Mouse (Mus musculus): ENCODE results near the gene Adam22.

The Adam22 gene

DNA sequence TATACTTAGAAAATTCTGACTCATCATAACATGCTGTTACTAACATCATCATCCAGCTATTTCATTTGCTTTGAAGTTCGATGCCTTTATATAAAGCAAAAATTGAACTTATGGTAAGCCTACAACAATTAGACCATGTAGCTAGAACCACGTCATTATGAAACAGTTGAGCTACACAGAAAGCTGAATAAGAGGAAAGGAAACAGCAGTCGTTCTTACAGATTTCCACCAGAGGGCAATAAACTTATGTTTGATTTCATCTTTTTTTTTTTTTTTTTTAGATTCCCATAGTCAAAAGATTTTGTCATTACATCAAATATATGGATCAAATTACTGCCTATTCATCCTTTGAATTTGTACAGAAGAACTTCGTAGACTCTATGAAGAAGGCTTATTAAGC, 203.2 kb downstream of the Adam22 start:
- ATAC-seq (ENCODE audit: low TSS enrichment) = peak; percentile 76

DNA sequence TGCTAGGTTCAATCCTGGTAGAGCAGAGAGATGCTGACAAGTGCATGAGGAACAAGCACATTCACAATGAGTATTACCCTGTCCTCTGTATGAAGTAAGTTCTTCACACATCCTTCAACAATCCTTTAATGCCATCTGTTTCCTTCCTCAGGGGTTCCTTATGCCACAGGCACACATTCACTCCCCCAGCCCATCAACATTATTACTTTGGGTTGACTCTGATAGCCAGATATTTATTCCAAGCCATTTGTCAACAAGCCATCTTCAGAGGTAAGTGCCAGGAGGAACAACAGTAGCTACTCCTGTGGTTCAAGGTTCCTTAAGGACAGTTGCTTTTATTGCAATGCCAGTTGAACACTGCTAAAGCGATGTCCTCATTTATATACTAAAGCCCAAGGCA, 216.3 kb downstream of the Adam22 start:
- peak; percentile 77 for ATAC-seq (ENCODE audit: low TSS enrichment)

DNA sequence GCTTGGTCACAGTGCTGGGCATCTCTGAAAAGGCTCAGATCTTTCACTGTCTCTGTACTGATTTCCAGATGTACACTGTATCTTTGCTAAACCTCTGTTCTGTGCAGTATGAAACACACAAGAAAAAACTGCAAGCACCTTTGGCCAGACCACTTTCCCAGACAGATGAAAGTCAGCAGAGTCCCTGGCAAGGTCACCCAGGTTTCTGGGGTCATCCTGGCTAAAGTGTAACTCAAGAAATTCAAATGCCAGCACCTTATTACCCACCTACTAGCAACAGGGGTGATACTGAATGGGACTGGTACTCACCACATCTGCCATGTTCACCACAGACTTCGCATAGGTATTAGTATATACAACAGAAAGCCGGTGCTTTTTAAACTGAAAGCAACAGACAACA, 221.8 kb downstream of the Adam22 start:
- no peak for ATAC-seq (ENCODE audit: low TSS enrichment)

DNA sequence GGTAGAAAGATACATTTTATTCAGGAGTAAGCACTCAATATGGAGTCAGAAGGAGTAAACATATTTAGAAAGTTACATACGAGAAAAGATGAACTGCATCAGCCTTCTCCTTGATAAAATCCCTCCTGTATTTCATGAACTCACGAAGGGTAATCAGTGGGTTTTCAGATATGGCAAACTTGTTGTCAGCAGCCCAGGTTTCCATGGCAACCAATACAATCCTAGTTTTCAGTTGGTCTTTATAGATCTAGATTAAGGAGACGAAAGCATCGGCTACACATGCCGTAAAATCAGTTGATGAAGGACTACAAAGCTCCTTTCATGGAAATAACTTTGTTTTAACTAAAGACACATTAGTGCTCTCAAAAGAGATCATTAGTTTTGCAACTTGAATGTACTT, 222.5 kb downstream of the Adam22 start:
- no peak for ATAC-seq (ENCODE audit: low TSS enrichment)

DNA sequence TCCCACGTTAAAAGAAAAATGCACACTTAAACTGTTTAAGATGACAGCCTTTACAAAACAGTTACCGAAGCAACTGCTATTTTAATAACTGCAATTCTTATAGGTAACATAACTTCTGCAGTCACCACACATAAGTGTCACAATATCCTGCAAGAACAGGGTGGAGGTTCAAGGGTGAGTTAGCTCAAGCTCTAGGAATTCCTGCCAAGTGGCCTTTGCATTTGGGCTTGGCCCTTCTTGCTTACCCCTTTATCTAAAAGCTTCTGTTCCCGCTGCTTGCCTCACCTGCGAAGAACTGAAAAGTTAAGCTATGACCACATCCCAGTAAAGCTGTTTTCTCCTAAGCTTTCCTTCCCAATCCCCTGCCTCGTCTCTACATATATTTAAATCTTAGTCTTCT, 235.4 kb downstream of the Adam22 start:
- no peak for ATAC-seq (ENCODE audit: low TSS enrichment)

DNA sequence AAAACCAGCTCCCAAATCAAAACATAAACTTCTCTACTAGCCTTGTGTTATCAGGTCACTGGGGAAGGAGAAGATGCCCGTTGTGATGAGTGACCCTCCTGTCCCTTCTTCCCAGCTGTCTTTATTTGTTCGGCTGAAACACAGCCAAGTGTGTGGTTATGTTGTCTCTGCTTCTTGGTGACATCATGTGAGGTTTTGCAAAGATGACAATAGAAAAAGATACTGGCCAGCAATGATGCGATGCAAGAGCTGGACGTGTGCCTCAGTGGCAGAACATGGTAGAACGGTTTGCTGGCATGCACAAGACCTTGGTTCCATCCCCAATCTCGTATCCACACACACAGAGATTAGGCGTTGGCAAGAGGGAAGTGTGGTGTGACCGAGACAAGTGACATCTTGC, 236.0 kb downstream of the Adam22 start:
- no peak for ATAC-seq (ENCODE audit: low TSS enrichment)

DNA sequence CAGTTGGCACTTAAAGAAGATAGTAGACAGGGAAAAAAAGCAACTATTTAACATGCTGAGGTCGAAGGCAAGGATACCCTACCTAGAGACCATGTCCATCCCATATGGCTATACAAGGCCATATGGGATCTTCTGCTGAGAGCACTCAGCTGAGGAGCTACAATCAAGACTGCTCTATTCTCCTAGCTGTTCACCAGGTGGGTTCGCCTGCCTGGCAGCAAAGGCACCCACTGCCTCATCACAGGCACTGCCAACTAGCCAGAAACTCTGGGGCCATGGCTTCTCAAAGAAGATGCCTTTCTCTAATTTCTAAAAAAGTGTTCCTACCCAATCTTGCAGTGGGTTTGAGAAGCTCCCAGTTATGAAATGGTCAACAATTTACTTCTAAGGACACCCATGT, 238.2 kb downstream of the Adam22 start:
- ATAC-seq (ENCODE audit: low TSS enrichment) = no peak

DNA sequence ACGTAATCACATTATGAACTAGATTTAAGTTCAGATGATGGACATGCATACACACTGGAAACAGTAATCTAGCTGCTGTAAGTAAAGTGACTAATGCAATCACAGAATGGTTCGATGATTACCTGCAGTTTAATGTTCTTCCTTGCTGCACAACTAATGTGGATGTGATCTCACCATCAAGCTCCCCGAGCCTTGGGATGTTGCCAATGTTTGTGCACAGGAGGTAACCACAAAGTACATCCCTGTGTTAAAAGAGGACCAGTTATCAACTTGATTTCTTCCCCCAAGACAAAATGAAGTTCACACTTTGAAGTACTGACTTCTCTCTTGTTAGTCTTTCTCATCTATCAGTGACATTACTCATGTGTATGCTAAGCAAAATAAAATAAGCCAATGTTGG, 247.0 kb downstream of the Adam22 start:
- no peak for ATAC-seq (ENCODE audit: low TSS enrichment)

DNA sequence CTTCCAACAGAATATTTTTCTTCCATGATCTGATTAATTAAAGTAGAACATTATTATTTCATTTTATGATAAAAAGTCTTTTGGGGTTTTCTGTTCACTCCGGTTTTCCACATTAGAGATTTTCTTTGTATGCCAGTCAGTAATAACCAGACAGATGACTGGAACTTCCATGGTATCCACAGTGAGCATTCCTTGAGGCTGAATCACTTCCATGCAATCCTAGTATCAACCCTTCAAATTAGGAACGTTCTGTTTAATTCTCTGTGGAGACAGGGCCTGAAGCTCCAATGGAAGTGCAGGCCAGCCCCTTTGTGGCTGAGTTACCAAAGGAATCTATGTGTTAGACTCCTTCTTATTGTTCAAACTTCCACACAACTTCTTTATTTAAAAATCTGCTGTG, 247.9 kb downstream of the Adam22 start:
- ATAC-seq (ENCODE audit: low TSS enrichment) = no peak

DNA sequence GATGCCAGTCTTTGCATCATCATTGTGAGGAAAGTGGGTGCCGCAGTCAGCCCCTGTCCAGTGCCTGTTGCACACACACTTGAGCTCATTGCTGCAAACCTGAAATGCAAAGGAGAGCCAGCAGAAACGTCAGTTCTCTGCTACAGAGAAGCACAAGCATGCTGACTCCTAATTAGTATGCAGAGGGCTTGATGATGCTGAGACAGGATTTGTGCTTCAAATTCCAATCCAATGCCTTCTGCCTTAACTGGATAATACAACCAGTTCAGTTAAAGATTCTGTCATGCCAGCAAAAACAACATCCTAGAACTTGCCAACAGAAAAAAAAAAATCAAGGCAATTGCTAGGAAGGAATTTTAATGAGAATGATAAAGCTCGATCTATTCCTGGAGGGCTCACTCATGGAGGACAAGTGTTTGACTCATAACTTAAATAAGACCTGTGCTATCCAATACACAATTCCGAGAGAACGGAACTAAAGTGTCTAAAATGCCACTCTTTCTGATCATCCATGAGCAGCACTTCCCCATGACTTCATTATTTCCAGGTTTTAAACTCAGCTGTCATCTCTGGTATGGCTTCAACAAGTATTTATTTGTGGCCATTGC, 251.3 kb downstream of the Adam22 start:
- peak; percentile 80 for ATAC-seq (ENCODE audit: low TSS enrichment)

DNA sequence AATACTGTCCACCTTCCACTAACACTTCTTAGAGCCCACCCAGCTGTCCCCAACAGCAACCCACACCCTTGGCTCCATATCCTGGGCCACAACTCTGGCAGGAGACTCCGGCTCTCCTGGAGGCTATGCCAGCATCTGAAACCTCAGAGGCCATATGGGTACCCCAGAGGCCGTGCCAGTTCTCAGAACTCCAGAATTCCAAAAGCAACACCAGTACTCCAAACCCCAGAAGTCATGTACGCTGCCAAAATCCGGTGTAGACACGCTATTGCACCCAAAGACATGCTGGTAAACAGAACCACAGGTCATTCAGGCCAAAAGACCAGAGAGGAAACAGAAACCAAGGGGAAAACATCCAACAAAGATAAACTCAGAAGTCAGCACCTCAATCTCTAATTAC, 255.7 kb downstream of the Adam22 start:
- no peak for ATAC-seq (ENCODE audit: low TSS enrichment)

DNA sequence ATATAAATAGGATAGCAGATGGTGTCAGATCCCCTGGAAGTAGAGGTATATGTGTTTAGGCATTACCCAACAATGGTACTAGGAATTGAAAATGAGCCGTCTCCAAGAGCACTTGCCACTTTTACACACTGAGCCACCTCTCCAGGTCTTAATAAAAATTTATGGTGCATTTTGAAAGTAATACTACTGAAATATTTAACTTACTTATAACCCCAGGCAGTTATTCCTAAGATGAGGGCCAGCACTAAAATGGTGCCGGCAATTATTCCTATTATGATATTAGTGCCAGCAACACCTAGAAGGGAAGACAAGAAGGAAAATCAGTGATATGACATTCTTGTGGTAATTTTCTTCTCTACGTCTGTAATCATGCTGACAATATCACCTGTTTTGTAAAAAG, 256.3 kb downstream of the Adam22 start:
- ATAC-seq (ENCODE audit: low TSS enrichment) = 0 out of 2 replicates have a peak, but pooled peaks have one; percentile 44

DNA sequence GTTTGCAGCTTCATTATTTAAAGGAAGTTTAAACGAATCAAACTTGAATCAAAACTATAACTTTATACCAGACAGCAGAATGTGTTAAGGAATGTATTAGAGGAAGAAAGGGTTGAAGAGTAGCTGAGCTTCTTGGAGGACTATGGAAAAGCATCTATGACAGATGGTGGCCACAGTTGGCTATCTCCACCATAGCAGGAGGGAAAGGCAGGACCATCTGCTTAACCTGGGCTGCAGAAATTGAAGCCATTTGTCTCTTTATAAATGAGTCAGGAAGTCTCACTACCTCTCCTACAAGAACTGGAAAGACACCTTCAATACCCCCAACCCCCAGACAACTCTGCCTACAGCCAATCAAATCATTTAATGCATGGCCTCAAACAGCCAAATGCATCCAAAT, 272.3 kb downstream of the Adam22 start:
- peak; percentile 60 for ATAC-seq (ENCODE audit: low TSS enrichment)

DNA sequence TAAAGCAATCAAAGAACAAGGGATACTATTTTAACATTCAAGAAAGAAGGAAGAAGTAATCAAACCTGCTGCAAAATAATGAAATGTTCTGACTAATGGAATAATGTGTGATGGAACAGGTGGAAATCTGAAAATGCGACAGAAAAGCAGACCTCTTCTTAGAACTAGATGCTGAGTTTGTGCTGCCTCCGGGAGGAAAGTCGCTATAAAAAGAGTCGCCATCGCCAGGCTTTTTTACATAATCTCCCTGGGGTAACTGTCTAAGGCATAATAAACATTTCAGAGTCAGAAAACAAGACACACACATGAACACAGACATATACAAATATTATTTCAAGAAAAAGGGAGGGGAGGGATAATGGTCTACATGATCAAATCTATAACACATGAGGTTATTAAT, 273.0 kb downstream of the Adam22 start:
- peak; percentile 80 for ATAC-seq (ENCODE audit: low TSS enrichment)

DNA sequence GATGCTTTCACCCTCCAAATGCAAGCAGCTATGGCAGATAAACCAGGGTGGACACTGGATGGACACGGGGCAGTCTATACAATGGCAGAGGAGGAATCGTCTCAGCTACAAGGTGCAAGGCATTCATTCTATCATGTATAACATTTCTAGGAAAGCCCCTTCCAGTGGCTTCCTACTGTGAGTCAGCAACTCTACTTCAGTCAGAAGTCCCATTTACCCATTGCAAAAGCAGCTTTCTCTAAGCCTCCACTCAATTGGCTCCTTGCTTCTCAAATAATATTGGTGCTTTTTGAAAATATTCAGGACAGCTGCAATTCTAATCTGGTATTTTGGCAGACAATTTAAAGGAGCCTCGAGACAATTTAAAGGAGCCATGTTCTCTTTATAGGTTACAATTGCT, 279.8 kb downstream of the Adam22 start:
- ATAC-seq (ENCODE audit: low TSS enrichment) = peak; percentile 44; the same call in 1 of the 2 replicates

DNA sequence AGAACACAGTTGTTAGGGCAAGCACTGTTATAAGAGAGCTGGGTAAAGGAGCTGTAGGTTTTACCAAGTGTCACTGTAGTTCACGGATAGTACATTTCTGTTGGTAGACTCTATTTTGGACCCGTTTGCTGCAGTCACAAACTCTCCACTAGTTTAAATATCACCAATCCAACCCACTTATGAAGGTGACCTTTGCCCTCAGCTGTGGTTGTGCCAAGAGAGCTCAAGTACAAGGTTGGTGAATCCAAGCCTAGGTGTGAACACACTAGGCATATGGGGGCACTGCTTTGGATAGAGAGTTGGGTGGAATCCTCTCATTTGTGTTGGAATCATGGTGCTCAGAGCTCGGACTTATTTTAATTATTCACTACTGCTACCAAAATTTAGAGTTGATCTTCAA, 282.3 kb downstream of the Adam22 start:
- no peak for ATAC-seq (ENCODE audit: low TSS enrichment)

DNA sequence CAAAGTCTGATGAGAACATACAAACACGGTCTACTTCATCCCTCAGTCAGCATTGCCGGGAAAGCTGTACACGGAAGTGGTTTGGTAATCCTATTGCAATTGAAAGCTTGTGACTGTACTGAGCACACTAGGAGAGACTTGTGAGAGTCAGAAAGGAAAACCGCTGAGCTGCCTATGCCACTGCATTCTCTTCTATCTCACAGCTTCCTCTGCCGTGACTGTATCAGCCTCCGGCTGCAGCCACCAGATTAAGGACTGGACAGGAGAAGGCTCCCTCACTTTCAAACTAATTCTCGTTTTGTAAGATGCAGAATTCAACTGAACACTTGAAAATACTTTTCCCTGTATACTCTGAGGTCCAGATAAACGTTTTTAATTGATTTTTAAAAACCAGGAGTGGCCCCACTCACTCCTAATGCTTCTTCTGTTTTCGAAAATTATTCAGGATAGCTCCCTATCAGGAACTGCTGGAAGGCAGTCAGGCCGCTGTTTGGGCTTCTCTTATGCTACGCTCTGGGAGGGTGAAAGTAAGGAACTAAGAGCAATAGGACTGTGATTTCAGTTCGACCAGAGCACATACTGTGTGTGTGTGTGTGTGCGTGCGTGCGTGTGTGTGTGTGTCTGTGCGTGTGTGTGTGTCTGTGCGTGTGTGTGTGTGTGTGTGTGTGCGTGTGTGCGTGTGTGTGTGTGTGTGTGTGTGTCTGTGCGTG, 285.0 kb downstream of the Adam22 start:
- no peak for ATAC-seq (ENCODE audit: low TSS enrichment)

DNA sequence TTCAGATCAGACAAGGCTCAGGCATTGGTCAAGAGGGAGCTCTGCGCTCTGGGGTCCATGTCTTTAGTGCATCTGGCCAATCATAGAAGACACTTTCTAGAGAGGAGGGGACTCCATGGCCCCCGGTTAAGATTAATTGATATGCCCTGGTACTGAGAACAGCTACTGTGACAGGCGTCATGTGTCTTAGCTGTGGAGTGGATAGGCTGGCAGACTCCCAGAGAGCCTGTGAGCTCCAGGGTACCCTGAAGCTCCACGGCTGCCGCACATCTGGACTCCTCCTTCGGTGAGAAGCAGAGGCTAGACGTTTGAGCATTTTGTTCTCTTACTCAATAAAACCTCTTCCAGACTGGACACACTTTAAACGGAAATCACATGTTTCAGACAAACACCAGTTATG, 290.5 kb downstream of the Adam22 start:
- no peak for ATAC-seq (ENCODE audit: low TSS enrichment)

DNA sequence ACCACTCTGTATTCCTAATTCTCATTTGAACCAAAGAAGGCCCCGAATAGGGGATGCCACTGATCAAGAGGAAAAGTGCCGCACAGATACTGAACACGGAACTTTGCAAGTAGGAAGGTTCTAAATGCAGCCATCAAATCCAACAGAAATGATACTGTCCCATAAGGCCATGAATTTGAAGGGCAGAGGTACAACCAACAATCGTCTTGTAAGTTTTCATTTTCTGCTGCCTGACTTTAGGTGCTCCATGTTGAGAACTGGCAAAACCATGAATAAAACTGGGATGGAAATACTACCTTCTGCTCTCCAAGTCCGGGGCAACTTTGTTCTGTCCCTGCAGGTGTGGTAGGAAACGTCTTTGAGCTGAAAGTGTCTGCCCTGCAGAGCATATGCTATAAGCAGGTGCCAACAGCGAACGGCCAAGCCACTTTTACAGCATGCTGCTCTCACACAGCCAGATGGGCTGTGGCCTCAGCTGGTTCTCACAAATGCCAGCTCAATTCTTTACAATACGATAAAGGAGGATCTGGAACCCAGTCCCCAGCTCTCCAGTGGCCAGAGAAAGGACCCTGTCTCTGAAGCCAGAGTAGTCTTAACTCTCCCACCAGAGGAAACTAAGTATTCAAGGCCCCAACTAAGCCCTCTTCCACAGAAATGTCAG, 293.9 kb downstream of the Adam22 start:
- ATAC-seq (ENCODE audit: low TSS enrichment) = peak; percentile 5; the same call in 1 of the 2 replicates

DNA sequence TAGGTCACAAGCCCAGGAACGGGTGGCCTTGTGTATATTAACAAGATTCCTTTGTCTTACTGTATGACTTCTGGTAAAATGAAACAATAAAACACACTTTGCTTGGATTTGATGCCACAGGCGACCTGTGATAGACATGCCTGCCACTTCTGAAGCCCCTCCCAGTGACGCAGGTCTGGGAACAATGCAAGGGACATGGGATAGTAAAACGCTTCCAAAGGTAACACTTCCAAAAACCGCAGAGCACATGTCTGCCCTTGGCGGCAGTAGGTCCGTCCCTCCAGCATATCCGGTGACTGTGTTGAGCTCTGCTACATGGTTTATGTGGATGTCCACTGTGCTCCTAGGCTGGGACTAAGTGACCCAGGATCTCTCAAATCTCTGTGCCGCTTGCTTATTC, 294.6 kb downstream of the Adam22 start:
- no peak for ATAC-seq (ENCODE audit: low TSS enrichment)

DNA sequence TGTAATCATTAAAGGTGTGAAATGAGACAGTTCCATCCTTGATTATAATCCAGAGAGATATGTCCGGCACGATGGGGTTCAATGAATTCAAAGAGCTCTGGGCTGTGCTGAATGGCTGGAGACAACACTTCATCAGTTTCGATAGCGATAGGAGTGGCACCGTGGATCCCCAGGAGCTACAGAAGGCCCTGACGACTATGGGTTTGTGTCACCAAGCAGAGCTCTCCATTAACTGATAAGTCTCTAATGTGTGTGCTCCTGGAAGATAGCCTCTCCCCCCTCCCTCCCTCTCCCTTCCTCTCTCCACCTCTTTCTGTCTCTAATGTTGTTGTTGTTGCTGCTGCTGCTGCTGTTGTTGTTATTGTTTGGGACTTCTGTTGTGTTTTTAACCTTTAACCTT, 304.8 kb downstream of the Adam22 start:
- no peak for ATAC-seq (ENCODE audit: low TSS enrichment)

DNA sequence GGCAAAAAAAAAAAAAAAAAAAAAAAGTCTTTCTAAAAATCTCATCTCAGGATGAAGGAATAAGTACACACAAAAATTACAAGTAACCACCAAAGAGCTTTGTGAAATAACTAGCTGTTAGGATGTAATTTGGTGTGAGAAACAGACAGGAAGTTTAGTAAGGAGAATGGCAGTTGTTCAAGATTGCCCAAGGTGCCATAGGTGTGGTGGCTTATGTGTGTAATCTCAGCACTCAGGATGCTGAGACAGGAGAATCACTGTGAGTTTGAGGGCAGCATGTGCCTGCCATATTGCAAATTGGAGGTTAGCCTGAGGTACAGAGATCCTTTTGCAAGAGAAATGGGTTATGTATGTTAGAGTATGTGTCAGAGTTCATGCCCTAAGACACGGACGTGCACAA, 305.5 kb downstream of the Adam22 start:
- no peak for ATAC-seq (ENCODE audit: low TSS enrichment)

DNA sequence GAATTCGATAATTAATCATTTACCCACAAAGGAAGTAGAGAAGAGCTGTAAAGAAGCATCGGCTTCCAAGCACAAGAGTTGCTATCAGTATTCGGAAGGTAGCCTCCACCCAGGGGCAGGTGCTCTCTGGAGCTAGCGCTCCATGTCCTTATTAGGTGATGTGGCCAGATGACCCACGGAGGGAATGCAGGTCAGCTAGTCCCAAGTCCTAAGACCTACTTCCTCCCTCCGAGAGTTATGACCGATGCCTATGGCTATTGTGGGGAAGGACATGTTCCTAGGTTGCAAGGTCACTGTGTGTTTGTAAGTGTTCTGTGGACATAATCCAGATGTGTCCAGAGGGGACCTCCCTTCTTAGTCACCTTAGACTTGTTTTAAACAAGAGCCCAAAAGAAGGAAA, 309.9 kb downstream of the Adam22 start:
- no peak for ATAC-seq (ENCODE audit: low TSS enrichment)

DNA sequence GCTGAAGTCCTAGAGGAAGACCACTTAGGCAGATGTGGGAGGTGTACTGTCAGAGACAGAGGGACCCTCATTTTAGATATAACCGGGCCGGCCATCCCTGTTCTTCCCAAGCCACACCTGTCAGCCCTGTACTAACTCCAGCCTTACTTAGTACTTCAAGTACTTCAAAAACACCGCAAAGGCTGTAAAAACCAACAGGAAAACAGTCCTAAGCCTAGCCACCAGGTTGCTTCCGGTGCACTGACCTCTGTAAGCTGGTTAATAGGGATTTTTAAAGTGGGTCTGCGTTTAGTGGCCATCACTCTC, 311.0 kb downstream of the Adam22 start:
- peak; percentile 11 for ATAC-seq (ENCODE audit: low TSS enrichment)
